Mouse (Mus musculus) heart, adult 18-20 months (tissue): ENCODE measurements at regions not wholly inside any gene's neighbourhood (a gene's known extent, or its start where the extent isn't known, plus 50 kb on each side); places are given as distances from the start of the nearest gene placed in this dataset.

Source experiments
- DNase-seq, 2 experiments: peaks; one replicate each; pipeline ENCODE4 v3.0.0; 2021 to 2022; ENCODE audit warnings: mixed read lengths in 1 of 2

DNA sequence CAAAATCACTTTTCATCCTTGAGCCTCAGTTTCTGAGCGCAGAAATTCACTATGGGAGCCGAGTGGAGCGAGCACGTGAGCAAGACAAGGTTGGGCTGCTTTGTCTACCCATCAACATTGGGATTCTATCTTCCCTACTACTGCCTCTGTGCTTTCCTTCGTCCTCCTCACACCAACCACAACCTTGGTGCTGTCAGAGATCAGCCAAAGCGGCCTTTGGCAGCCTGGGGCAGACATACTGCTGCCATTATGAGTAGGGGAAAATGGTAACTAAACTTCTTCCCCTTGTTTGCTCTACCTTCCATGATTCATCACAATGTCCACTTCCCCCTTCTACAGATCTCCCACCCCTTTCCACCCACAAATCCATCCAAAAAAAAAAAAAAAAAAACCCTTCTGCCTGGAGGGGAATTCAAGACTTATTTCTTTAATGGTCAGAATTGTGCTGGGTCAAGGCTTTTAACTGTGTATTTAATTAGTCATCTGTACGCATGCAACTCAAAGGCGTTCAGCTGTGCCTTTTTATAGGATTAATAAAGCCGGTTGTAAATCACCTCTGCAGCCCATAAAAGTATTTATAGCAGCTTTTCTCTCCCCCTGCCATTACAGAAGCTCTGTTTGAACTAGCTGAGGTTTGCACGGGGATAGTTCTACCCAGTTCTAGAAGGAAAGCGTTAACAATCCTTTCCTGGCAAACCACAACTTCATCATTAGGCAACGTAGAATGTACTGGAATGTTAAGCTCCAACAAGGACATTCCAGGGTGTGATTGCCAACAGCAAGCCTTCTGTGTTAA is 340.4 kb downstream of the Pik3r1 start:
- DNase-seq, result no peak

DNA sequence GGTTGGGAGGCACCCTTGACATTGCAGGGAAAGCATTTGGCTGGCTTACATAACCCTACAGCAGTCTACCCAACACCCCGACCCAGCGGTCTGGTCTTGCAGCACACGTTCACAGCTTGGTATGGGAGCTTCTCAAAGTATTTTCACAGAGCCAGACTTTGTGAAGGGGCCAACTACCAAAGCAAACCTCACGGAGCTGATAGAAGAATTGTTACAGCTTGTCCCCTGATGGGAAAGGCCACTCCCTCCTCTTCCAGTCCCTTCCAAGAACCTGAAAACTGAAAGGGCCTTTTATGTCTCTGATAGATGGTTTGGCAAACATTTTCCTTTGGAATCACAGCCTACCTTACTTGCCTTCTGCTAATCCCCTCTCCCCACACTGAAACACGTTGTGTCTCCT is 341.6 kb downstream of the Pik3r1 start:
- no peak for DNase-seq

DNA sequence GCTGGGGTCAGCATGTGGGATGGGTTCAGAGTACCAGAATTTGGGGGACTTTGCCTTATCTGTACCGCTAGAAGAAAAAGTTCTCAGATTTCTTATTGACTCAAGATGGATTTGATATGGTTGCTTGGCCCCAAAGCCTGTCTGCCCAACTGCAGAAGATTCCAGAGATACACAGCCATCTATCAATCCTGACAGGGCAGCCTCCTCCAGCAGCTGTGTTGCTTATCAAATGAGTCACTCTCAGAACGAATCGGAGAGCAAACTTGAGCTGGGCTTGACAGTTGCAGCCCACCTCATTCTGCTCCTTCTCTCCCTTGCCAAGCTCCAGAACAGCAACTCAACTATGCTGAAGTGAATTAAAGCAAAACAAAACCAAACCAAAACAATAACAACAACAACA is 345.9 kb downstream of the Pik3r1 start:
- no peak for DNase-seq

DNA sequence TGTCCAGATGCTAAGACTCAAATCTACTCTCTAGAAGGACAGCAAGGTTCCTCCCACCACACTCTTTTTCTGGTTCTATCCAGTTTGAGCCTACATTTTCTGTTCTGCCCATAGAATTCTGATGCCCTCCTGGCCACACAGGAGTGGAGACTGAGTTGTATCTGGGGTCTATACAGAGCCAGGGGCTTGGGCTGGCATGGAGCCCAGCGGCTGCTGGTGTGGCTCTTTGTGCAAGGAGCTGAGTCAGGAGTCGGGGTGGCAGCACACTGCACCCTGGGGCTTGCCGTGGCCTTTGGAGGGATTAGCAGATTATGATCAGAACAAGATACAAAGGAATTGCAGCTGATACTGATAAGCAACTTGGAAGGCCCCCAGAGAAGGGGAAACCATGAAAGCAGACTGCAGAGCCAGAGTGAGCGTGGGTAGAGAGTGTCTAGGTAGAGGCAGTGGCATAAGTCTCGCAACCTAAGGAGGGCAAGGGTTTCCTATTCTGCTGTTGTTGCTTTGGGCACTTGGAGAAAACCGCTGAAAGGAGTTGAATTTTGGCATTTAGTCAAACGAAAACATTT is 348.5 kb downstream of the Pik3r1 start:
- DNase-seq, result no peak

DNA sequence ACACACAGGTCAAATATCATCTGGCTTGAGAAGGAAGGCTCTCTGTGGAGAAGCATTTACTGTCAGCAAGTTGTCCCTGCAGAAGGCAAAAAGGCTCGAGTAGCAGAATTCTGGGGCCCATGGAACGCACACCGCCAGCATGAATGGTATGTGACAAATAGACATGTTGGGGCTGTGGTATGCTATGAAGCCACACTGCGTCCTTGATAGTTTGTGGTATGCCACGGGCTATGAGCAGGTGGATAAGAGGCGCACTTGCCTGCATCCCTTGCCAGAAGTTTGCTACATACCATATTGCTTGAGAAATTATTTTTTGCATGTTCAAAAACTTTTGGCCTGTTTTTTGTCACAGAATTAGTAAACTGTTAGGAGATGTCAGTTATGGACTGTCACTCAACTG is 349.7 kb downstream of the Pik3r1 start:
- DNase-seq, result no peak

DNA sequence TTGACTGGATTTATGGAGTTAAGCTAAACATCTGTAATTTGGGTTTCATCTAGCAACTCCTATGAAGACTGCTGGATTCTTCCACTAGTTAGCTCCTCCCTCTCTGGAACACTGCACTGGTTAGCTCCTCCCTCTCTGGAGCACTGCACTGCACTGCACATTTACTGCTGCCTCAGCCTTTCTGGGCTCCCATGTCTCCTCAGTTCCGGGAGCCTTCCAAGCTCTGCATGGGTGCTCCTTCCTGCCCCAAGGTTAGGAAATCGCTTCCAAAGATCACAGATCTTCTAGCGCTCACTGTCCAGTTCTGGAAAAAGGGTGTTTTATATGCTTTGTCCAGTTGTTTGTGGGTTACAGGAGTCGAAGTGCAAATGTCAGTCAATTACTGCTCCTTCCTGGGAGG is 359.1 kb downstream of the Pik3r1 start:
- no peak for DNase-seq

DNA sequence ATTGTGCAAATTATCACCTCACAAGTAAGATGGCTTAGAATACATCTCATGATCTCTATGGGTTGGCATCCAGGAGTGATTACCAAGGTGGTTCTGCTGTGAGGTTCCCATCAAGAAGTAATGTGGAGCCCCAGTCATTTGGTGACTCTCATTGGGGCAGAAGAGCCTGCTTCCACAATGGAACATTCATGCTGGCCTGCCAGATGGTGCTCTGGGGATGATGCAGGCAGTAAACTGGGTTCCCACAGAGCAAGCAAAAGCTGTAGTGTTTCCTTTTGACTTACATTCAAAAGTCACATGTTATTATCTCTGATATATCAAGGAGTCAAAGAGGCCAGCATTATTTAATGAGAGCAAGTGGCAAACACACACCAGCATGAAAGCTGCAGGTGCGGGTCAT is 360.4 kb downstream of the Pik3r1 start:
- DNase-seq, result no peak

DNA sequence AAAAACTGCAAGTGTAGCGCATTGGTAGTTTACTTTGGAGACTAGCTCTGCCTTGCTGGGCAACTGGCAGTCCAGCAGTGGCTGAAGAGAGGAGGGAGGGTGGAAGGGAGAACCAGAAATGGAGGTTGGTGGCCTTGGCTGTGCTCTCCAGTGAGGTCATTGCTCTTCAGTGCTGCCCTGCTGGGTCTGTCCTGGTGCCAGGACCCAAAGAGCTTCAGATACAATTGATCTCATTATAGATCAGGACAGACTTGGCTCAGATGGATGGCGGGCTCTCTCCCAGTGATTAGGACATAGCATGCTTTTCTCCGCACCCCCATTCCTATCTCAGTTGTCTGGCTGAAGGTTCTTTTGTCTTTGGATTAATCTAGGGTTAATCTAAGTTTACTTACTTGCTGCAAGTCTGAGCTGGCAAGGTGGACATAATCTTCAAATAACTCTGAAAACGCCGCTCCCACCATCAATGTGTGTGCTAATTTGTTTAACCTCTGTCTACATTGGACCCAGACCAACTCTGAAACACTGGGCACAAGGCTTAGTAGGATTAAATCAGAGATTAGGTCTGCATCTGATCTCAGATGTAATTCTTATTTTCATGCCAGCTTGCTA is 394.3 kb downstream of the Pik3r1 start:
- no peak for DNase-seq

DNA sequence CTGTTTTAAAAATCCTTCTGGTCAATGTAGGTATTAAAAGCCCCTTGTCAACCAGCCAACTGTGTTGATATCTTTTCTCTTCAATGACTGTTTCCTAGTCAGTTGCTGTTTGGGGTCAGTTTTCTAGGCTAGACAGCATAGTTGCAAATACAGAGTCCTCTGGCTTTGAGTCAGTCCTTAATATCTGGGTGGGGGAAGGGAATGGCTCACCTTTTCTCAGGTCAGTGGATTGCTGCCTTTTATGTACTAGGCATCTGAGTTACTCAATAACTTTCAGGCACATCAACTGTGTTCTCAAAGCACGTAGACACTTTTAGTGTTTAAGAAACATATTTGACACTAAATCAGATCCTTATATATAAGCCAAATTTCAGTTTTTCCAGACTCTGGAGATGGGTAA is 396.1 kb downstream of the Pik3r1 start:
- no peak for DNase-seq

DNA sequence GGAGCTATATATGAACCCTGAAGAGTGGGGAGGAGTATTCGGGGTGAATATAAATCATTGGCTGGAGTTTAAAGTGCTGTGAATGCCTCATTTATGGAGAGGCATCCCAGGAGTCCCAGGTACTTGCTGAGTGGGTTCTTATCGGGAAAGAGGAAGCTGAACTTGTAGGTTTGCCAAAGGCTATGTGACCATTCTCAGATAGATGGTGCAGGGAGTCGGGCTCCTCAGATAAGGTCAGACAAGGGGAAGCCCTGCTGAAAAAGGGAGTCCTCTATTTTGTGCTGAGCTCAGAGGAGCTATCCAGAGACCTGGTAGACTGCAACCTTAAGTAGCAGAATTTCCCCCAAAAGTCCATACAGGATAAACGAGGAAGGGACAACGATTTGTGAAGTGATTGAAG is 399.8 kb downstream of the Pik3r1 start:
- no peak for DNase-seq

DNA sequence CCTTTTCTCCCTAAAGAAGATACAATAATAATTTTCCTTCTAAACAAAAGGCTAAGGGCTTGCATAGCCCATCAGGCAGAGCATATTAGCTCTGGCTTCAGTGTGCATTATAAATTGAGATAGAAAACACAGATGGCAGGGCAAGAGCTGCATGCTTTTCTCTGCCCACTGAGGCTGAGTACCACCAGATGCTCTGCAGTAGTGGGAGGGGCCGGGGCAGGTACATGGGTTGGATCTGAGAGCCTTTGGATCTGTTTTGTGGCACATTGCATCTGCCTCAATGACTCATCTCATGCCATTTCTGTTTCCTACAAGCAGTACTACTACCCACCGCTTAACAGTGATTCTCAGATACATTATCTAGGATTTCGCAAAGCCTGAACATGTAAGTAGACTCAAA is 412.7 kb downstream of the Pik3r1 start:
- DNase-seq, result no peak

DNA sequence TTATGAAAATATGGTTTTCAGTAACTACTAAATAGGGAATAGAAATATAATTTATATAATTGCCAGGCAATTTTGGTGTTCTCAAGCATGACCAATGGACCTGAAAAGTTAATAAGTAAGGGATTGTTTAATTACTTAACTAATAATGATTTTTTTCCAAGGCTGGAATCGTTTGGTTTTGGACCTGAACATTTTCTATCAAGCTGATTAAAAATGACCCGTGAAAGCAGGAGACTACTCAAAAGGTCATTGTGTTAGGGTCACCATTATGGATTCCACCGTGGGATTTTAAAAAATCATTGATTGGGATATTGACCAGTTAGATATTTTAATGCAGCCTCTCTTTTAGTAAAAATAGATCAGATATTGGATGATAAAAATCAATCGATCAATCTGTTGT is 416.9 kb downstream of the Pik3r1 start:
- no peak for DNase-seq

DNA sequence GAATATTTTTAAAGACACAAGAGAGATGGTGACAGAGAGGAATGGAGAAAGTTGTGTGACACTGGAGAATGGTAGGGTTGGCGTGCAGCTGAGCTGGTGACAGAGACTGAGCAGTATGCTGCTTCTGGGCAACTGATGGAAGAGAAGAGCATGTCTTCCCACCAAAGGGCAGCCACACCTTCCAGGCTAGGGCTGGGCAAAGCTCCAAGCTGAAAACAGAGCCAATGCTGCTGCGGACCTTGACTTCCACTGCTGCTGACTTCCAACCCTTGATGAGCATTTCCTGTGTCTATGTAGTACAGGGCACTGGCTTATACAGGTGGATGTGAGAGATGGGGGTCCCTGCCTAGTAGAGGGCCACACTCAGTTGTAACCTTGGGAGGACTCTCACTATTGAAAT is 418.7 kb downstream of the Pik3r1 start:
- peak in 1 of 2 experiments; percentile 0 for DNase-seq

DNA sequence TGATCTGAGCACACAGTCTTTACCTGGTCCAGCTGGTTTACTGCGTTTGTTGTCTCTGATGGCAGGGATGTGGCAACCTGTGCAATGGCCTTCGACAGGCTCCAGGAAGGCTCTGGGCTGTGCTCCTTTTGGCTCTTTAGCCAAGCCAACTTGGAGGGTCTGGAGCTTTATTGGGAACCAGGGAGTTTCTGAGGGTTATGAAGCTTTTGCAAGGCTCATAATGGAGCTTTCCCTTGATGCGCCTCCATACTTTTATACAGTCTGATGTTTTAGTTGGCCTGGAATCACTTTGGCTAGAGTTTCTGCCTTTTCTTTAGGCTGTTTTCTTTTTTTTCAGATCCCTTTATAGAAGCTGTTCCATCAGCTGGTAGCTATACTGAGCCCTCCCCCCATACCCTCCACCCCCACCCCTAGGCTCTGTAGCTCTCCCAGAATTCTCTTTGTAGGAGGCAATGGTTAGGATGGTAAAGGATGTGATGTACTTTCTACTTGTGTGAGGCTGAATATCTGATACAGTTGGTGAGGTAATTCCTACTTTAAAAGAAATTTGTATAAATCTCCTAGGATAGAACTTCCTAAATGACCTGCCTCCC is 429.6 kb downstream of the Pik3r1 start:
- no peak for DNase-seq

DNA sequence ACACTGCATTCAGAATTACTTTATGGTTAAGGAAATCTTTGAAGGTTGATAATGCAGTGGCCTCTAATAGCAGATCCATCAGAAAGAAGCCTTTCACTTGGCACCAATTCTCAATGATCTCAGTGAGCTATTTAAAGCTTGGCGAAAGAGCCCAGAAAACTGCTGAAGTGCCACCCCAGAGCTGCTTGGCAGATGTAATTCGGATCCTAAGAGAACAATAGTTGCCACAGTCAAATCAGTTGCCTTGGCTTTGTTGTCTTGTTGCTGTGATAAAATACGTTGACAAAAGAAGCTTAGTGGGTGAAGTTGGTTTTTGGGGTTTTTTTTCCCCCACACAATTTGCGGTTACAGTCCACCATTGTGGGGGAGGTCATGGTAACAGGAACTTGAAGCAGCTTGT is 449.4 kb downstream of the Pik3r1 start:
- DNase-seq, result peak; percentile 41 to 44

DNA sequence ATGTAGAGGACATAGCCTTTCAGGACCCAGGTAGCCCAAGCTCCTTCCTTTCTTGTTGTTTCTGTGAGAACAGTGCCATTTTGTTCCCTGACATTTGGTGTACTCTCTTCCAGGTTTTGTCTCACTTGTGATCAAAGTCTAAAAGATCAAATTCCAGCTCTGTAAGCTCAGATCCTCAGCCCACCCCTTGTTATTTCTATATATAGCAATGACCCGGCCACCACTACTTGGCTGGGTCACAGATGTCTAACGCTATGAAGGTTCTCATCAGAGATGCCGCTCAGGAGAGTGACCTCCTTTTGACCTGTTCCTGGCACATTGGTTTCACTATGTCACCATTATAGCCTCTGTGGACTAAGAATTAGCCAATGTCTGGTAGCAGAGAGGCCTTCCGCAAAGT is 451.7 kb downstream of the Pik3r1 start:
- peak in 1 of 2 experiments; percentile 10 for DNase-seq

DNA sequence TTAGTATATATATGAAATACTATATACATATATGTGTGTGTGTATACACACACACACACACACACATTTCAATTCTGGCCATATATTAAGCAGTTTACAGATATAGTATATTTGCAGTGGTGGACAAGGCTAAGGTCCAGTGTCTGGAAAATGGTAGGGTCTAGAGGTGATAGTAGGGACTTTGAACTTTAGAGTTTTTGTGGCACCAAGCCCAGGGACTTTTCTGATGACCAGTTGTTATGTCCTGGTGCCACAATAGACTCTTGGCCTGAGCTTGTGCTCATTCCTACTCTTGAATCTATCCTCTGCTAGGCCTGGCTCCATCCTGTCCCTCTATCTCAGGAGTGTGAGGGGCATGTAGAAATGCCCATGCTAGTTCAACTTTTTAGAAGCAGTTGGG is 454.0 kb downstream of the Pik3r1 start:
- no peak for DNase-seq

DNA sequence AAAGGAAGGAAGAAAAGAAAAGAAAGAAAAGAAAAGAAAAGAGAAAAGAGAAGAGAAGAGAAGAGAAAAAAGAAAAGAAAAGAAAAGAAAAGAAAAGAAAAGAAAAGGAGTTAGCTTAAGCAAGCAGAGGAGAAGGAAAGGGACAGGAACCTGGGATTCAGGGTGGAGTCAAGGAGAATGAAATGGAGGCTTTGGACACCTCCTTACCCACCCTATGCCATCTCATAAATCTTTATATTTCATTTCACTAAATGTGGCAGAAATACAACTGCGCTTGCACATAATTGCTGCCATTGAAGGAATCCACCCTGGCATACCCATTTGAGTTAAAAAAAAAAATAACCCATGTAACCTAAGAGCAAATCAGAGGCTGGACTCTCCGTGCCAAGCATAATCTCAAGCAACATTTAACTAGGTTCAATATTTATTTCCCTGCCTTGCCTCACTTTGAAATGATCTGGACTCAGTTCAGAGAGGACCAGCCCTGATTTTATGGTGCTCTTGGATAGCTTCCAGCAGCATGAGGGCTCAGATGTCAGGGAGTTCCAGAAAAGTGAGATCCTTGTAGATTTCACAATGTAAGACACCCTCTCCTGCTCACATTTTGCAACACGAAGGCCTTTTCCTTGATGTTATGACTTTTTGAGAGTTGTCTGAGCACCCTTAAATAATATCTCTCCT is 456.2 kb downstream of the Pik3r1 start:
- peak in 1 of 2 experiments; percentile 45 for DNase-seq

DNA sequence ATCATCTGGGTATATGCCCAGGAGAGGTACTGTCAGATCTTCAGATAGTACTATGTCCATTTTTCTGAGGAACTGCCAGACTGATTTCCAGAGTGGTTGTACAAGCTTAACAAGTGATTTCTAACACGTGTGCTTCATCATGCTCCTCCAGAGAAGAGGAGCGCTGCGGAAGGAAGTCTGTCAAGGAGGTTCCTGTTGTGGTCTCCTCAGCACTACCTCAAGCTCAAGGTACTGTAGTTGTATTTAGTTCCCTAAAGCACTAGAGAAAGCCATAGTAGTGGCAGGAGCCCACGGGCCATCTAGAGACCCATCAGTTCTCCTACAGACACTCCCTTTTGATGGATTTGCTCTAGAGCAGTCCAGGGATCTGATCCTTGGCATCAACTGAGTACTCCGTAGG is 459.3 kb downstream of the Pik3r1 start:
- no peak for DNase-seq

DNA sequence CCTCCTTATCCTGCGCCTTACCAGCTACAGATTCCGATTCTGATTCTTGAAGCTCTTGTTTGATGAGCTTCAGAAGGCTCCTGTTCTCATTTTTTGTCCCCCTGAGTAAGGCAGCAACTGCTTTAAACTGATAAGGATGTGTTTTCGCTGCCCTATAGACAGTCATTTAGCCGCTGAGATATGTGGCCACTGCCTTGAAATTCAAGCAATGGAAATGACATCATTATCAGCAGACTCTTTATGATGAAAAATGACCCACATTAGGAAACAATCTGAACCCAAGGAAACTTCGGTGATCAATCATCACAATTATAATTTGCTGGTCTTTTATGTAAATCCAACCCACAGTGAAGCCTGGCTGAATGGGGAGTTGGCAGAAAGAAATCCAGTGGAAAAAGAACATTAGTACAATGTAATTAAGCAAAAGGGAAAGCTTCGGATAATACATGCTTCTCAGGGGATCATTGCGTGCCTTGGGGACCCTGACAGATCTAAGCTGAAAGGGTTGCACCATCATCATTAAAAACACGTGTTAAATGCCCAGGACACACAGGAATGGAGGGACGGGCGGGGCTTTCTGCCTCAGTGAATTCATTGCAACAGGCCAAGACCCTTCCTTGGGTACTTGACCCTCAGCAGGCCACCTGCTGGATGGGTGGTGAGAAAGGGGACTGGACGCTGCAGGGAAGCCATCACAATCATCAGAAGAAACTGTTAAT is 462.2 kb downstream of the Pik3r1 start:
- no peak for DNase-seq

DNA sequence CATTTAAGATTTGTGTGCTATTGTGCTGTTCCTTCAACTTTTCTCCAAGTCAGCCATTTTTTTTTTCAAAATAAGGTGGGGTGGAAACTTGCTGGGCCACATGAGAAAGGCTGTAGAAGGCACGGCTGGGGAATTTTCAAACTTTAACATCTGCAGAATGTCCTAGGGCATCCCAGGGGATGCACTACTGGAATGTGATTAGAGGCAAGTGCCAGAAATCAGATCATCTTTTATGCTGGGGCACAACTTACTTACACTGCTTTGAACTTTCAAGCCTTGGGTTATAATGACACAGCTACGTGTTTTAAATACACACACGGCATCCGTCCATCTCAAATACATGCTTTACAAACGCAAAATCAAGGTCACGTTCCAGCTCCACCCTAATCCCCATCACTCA is 463.0 kb downstream of the Pik3r1 start:
- DNase-seq, result peak in 1 of 2 experiments; percentile 27

DNA sequence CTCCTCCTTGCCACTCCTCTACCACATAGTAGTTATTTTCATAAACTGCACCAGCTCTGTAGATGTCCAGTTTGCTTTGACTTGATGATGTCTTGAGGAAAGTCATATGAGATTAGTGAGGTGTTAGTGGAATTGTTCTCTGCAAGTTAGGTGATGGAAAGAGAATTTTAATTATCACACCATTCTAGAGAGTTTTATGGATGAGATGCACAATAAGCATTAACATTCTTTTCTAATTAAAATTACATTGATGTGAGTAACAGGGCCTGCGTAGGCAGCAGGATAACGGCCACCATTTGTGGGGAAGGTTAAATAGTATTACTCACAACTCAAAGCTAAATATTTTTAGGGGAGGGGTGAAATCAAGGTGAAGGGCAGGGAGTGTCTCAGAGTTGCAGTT is 466.7 kb downstream of the Pik3r1 start:
- no peak for DNase-seq
